Mouse (Mus musculus) right cerebral cortex, postnatal 4 days (tissue): Measurements from ENCODE around the gene Gnao1.

Source experiments
- DNase-seq: peaks from one replicate; pipeline ENCODE4 v3.0.0-alpha.2; 2022

Gnao1 gene

DNA sequence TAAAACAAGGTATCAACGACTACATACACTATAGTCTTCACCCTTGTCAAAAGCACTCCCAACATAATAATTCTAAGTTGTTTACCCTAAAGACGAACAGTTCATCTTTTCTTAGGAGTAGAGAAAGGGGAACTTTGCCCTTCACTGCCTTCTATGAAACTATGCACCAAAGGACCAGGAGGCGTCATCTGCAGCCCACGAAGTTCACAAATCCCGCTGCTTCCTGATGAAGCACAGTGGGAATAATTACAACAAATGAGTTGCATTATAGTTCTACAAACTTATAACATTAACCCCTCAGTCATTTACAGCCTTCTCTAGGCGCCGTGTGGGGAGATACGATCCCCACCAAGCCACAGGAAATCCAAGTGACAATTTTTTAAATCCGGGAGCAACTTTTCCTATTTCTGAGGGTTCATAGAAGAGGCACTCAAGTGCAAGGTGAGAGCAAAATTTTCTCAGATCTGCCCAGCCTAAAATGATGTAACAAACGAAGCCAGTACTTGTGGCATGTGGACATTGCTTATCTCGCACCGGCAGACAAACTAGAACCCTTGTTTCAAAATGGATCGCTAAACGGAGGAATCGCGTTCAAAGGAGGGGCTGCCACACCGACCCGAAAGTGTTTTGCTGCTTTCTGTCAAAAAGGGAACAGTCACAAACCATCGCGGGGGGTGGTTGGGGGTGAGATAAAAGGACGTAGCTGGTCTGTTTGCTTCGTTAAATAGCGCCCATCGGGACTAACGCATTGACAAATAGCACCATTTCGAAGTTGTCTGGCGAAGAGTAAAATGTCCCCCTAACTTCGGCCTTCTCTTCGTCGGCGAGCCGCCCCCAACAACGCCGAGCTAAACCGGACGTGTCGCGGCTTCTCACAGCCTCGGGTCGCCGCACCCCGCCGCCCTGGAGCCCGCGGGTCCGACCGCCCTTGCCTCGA is 201.6 kb downstream of the Gnao1 start:
- DNase-seq: peak; percentile 6

DNA sequence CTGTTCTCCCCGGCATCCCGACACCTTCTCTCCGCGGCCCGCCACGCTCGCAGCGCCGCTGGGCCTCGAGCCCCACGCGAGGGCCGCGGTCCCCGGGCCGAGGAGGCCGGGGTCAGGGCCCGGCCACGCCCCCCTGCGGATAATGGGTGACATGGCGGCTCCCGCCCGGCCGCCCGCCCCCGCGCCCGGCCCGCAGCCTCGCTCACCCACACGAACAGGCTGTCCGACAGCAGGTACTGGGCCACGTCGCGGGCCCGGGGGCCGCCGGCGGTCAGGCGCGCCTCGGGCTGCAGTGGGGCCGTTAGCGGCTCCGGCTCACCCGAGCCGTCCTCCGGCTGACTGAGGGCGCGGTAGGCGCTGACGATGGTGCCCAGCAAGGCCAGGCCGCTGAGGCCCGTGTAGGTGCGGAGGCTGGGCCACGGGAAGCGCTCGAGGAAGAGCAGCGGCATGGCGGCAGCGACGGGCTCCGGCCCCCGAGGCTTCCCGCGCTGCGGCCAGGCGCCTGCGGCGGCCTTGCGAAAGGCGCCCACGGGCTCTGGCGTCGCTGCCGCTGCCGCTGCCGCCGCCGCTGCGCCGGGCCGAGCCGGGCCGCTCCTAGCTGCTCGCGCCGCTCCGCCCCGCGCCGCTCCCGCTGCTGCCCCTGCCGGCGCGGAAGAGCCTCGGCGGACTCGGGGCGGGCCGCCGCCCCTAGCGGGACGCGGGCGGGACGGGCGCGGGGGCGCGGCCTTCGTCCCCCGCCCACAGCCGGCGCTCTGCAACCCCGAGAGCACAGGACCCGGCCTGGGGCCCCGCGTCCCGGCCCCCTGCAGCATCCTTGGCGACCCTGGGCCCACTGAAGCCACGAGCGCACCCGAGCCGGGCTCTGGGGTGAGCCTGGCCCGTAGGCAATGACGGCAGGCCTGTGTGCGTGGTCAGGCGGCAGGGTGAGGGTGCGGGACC is 202.5 kb downstream of the Gnao1 start, which contains the start of gene Amfr:
Gene Amfr, minus strand, starts transcription at position 830 of the 939 bp plus-strand sequence.
- DNase-seq: peak; percentile 55

DNA sequence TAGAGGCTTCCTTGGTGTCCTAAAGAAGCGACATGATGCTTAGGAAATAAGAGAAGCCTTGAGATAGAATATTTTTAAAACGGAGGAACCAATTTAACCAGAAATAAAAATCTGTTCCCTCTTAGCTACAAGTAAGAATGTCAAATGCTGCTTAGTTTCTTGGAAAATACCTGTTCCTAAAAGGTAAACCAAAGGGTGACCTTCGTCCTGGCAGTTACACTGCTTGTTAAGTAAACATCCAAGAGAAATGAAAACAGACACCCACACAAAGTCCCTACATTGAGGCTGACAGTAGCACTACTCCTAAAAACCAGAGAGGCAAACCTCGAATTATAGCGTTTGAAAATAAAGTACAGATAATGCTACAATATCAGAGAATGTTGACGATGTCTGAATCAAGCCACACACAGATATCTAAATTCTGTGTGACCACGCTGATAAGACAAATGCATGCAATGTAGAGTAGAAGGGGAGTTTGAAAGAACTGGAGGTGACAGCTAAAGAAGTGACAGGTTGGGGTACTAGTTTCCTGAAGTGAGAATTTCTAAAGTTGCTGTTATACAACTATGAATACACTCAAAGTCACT is 203.4 kb downstream of the Gnao1 start:
- no peak for DNase-seq
